Mouse (Mus musculus): Measurements from ENCODE around the gene Dera. TPM values are rescaled to one million over a fixed set of nuclear protein-coding genes. Genes with fewer than 3 reads are reported as not detected.

Dera gene
- total RNA-seq, 2 experiments from 2014 or later: 1.9 to 3.9 TPM

DNA sequence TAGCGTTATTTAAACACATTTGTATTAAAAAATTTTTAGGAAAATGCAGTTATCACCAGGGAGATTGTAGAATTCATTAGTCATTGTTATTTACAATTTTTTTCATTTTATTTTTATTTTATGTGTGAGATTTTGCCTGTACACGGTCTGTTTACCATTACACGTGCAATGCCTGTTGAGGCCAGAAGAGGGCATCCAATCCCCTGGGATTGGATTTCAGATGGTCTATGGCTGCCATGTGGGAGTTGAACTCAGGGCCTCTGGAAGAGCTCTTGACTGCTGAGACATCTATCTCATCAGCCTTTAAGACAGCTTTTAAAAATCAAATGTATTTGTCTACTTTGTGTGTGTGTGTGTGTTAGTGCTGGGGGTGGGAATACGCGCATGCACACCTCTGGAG is 2.0 kb downstream of the Dera start:
- peak; percentile 35 to 38 for DNase-seq (ENCODE audit: low spot score in 2 of 2)

DNA sequence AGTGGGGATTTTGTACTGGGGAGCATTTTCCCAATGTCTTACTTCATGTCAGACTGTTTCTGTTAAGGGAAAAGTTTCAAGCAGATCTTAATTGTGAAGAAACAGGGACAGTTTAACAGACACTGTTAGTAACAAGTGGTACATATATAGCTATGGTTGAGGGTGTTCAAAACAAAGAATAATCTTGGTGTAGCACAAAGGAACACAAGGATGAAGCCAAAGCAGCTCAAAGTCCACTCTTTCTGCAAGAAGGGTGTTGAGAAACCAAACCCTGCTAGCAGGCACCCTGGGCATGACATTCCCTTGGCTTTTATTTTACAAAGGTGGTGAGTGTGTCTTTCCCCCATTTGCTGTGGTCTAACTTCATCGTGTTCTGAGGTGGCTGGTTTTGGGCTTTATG is 3.5 kb downstream of the Dera start:
- no peak for DNase-seq (ENCODE audit: low spot score in 2 of 2)

DNA sequence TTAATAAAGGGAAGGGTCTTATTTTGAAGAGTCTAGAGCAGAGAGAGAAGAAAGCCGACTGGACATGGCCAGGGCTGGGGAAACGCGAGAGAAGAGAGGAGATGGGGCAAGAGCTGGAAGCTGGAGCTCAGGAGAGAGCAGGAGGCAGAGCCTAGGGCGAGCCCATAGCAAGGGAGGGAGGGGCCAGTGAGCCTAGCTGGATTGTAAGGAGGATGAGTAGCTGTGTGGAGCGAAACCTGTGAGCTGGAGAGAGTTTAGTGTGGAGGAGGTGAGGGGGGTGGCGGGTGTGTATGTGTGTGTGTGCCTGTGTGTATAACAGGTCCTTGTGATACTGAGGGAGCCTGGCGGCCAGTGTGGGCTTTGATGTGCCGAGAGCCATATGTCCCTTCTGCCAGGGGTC is 5.3 kb downstream of the Dera start:
- DNase-seq (ENCODE audit: low spot score in 2 of 2): peak; percentile 5 to 27

DNA sequence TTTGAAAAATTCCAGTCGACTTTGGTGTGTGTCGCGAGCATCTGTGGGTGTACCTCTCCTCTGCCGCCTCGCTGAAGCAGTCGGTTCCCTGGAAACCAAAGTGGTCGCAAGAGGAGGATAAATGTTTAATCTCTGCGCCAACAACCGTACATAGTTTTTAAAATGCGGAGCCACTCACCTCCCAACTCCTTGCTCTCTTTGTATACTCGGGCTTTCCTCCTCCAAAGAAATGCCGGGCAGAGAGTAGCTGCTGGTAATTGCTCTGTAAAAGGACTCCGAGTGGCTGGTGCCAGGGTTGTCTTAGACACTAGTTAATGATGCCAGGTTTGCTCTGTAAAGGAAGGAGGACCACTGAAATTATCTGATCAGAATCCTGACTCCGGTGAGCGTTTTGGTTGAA is 6.6 kb downstream of the Dera start:
- peak; percentile 7 to 35 for DNase-seq (ENCODE audit: low spot score in 2 of 2)

DNA sequence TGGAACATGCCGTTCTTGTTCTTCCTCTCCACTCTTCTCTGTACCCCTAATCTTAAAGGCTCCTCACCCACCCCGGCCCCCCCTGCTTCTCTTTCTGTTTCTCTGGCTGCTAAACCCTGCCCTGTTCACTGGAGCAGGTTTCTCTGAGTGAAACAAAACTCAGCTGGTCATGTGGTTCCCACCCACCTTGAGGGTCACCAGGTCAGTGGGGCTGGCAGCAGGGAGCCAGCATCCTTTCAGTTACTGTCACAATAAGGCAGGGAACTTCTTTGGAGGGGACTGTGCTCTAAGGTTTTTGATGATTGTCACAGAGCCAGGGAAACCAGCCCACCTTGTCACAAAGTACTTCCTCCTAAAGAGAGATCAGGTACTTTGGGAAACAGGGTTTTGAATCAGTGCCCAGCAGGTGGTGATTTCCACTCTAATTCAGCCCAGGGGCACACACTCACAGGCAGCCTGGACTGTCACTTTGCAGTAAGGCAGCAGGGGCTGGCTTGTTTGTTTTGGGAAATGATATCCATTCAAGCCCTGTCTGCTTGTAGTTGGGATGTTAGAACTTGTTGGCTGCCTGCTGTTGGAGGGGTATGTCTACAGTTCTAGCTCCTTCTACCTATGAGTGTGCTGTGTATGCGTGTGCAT is 10.3 kb downstream of the Dera start:
- DNase-seq (ENCODE audit: low spot score in 2 of 2): no peak

DNA sequence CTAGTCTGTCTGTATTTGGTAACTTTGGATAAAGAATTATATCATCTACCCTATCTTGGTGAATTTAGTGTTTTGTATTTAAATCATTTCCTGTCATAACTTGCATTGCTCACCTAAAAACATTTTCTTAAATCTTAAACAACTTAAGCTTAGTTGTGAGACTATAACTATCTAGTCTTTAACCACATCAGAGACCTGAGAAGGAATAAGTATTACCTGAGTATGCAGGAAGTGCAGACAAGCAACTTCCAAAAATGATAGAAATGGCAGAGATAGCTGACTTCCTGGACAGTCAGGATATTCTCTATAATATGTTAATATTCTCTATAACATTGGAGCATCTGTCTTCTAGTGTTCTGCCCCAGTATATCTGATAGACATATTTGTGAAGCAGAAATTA is 11.8 kb downstream of the Dera start:
- no peak for DNase-seq (ENCODE audit: low spot score in 2 of 2)

DNA sequence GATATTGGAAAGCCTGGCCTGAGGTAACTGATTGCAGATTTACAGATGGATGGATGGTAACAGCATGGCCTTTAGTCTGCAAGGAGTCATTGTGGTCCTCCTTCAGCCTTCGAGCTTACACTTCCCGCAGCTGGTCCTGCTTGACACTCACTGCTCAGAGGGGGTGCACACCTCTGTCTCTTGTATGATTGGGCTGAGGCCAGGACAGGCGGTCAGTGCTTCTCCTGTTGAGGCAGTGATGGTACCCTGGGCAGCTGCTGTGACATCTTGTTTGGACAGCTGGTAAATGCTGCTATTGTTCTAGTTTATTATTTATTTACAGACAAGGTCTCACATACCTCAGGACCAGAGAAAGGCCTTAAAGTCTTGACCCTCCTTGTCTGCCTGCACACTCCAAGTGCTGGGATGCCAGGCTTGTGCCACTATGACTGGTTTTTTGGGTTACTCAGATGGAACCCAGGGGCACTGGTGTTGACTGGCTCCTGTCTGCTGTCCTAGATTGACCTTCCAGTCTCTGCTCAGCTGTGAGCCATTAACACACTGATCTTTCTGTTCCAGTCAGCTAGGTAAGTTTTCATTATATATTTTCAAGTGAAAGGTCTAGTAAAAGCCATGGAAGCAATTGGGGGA is 17.4 kb downstream of the Dera start:
- no peak for DNase-seq (ENCODE audit: low spot score in 2 of 2)

DNA sequence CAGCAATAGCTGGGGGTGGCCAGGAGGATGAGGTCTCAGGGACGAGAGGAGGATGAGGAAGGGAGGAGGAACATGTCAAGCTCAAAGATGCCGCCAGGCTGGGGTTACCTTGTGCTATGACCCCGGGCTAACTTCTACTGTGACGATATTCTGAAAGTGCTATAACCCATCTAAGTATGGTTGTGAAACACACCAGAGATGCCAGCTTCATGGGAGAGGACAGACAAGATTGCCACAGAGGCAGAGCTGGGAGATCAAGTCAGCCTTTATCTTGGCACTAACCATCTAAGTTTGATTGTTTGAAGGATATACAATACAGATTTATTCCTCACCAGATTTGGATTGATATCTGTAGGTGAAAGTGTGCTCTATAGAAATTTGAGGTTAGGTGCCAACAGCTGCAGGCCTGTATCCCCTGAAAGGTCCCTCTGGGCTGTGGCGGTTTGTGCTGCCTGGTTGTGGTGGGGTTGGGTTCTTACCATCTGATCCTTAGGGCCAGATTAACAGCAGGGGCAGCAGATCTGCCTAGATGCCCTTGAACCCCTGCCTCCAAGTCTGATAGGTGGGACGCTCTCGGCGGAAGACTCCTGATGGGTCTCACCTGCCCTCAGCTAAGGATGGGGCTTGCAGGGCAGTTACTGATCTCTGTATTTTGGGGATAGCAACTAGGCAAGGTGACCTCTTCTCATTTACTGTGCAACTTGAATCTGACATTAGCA is 18.7 kb downstream of the Dera start:
- DNase-seq (ENCODE audit: low spot score in 2 of 2): no peak

DNA sequence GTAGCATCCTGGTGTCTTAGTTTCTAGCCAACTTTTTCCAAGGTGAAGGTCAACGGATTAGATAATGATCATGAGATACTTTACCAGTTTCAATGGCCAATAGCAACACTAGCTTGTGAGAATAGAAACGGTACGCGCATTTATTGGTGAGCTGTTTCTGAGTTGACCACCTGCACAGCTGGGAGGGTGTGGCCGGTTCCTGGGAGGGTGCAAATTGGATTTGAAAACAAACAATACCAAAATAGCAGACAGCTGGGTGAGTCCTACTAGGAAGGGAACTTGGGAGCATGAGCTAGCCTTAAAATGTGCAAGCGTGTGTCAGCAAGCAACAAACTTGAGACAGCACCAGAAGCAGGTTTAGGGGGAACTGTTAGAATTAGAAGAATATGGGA is 19.3 kb downstream of the Dera start:
- no peak for DNase-seq (ENCODE audit: low spot score in 2 of 2)

DNA sequence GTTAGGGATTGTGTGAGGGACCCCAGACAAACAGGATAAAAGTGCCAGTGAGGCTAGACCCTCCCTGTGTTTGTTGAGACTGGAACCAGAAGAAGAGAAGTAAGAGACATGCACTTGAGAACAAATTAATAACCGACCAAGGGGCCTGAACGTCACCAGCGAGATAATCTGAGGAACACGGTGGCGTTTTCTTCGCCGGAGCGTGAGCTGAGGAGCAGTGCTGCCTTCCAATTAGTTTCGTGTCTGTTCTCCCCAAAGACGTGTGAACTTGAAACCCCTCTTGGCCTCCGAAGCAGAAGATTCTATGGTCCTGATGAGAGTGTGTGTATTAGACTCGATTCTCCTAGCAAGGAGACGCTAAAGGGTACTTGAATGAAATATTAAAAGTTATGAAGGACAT is 19.8 kb downstream of the Dera start:
- DNase-seq (ENCODE audit: low spot score in 2 of 2): no peak

DNA sequence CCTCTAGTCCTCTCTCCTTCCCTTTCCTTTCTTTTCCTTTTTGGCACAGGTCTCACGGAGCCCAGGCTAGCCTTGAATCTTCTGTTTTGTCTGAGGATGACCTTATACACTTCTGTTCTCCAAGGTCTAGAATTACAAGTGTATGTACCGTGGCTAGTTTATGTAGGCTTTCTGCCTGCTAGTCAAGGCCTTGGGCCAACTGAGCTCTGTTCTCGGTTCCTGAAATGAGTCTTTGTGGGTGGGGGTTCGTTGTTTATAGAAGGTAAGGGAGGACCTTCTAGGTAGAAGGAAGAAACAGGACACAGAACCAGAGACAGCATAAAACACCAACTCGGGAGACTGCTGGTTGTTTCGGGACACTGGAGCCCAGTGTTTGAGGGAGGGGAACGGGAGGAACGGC is 20.8 kb downstream of the Dera start:
- no peak for DNase-seq (ENCODE audit: low spot score in 2 of 2)

DNA sequence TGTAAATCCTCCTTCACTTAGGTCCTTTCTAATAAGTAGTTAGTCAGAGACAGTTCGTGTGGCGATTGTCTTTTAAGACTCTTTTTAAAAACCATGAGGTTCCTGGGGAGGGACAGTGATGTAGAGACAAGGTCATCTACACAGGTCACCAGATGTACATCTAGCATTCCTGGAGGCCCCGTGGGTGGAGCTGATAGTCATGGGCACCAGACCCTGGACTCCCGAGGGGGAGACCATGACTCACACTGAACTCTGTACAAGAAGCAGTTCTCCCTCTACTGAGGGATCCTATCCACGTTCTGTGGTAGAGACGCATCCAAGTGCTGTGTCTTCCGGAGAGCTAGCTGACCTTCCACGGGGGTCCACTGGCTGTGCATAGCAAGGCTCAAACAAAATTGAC is 22.6 kb downstream of the Dera start:
- DNase-seq (ENCODE audit: low spot score in 2 of 2): no peak

DNA sequence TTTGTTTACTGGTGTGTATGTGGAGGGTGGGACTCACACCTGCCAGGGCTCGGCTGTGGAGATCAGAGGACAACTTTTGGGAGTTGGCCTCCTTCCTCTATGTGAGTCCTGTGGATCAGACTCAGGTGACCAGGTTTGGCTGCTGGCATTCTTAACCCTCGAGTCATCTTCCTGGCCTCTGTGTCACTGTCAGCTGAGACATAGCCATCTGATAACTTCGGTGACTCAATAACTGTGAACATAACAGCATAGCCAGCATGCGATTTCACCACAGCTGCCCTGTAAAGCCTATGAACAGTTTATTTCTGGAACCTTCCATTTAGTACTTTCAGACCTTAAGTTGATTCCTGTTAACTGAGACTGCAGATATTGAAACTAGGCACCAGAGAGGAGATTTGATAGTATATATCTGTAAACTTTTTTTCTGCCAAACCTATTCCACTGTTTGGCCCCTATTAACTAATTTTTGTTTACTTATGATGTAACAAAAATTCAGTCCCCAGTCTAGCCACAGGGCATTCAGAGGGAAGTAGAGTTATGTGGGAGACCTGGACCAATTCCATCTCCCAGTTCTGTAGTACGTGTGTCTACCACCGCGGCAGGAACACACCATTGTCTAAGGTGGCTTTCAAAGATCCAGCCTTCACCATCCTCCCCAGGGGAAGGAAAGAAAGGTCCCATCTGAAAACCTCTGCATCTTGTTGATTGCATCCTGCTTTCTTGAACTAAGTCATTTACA is 29.7 kb downstream of the Dera start:
- no peak for DNase-seq (ENCODE audit: low spot score in 2 of 2)

DNA sequence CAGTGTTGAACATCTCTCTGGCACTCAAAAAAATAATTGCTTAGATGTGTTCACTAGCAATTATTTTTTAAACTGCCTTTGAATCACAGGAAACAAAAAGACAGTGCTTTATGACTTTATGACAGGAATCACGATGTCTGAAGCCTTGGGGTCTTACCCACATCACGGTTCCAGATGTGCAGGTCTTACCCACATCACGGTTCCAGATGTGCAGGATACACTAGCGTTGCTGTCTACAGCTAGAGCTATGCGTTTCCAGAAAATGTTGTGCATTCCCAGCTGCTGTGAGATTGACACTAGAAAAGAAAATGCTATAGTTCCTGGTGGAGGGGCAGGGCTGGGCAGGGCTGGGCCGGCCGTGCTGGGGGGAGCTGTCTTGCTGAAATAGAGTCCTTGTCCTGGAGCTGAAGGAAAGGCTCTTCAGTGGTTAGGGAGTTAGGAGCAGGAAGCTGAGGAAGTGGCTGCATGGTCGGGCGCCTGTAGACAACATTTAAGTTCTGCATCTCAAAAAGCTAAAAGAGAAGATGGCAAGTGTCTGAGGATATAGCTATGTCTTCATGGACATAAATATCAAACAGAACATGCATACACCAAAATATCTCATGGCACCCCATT is 34.7 kb downstream of the Dera start:
- no peak for DNase-seq (ENCODE audit: low spot score in 2 of 2)

DNA sequence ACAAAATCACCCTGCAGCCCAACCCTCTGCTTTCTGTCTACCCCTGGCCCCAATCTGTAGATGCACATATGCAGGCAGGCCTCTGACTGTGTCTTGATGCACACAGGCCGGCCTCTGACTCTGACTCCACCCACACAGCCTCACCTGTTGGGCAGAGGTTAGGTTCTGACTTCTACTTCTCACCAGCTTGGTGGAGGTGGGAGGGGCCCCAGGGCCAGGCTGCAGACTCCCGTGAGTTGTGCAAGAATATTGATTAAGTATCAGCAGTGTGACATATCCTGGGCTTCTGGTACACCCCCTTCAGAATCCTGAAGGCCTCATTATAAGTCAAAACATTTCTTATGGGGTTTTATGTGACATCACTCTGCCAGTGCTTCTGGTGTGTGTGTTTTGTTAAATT is 35.3 kb downstream of the Dera start:
- DNase-seq (ENCODE audit: low spot score in 2 of 2): no peak

DNA sequence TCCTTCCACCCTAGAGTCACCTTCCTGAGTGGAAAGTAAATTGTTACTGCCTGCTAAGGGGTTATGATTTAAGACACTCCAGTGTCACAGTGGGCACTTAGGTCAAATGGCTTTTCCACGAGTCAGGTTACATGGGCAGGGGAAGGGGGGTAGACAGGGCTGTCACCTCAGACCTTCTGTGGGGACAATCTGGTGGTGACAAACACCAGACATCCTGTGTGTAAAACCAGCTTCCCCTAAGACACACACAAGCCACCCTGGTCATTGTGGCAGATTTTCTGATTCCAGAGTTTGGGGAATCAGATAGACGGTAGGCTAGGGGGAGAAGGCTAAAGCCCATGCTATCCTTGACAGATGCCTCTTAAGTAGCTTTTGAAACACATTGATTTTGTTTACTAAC is 41.1 kb downstream of the Dera start:
- no peak for DNase-seq (ENCODE audit: low spot score in 2 of 2)

DNA sequence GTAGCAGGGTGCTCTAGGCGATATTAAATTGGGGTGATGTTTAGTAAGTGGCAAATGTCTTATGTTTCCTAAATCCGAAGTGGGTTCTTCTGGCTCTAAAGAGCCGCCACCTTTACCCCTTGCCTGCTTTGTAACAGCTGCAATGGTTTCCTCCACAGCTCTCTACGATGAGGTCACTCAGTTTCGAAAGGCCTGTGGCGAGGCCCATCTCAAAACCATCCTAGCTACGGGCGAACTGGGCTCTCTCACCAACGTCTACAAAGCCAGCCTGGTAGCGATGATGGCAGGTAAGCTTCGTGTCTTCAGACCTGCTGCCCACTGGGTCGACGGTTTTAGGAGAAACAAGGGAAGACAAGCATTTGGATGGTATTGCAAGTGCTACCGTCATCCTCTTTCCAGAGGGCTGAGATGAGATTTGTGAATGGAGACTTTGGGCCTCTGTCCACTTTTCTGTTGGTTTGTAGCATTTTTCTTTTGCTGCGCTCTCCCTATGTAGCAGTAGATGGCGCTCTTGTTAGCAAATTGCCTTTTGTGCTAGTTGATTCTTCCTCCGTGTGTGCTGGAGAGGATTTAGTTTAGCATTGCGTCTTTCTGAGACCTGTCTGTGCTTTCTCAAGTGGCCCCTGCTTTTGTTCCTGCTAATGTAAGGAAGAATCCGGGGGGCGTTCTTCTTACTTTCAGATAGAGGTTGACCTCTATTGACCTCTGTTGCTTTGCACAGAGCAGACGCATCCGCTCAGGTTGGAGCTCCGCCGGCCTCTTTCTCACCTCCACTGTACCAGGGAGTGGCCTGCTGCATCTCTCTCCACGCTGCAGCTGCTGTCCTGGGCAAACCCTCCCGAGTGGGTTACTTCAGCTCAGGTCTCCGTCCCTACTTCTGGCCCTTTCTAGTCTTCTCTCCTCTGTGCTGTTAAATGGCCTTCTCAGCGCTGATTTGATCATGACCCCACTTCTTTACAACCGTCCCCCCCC is 42.5 kb downstream of the Dera start:
- peak; percentile 12 to 29 for DNase-seq (ENCODE audit: low spot score in 2 of 2)

DNA sequence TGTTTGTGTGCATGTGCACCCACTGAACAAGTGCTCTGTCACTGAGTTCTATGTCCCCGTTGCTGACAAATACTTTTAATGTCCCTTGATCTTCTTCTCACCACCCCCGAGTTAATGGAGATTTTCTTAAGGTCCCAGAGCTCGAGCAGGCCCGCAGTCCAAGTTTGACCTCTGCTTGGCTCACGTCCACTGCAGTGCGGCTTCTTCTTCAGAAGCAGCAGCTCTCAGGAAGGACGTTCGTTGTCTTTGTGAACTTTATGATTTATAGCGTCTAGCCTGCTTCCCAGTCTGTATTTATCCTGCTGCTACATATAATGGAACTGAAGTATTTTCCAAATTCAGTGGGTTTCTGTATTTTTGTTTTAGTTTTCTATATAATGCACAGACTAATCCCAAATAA is 44.9 kb downstream of the Dera start:
- DNase-seq (ENCODE audit: low spot score in 2 of 2): no peak

DNA sequence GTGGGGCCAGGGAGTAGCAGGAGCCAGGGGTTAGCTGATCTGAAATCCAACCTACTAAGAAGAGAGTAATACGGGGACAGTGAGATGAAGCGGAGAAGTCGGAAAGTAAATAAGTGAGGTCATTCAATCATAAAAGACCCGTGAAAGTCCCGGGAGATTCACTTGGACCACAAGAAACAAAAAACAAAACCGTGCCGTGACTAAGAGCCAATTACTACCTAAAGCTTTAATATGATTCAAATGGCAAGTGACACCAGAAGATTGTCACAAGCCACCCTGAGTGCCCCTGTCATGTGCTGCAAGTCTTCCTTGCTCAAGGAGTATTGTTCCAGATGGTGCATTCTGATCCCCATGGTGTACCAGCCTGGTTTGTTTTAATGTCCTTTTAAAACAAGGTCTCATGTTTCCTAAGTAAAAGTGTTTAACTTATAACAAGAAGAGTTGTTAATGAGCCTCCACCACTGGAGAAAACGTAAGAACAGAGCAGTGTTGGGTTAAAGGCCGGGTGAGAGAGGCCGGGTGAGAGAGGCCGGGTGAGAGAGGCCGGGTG is 49.2 kb downstream of the Dera start:
- DNase-seq (ENCODE audit: low spot score in 2 of 2): no peak

DNA sequence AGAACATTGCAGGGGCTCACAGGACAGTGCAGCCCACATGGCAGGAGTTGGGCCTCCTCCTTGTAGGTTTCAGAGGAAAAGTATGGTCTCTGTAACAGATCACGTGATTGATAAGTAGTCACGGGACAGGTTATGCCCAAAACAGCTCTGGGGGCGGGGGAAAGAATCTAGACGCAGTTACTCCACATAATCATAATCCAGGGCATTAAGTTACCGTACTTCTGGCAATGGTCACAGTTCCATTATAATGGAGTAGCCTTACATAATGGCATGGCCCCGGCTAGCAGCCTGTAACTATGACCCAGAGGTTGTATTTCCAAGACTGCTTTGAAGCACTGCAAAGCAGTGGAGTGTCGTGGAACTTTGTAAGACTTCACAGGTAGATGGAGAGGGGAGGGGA is 49.8 kb downstream of the Dera start:
- DNase-seq (ENCODE audit: low spot score in 2 of 2): no peak
